Mouse (Mus musculus) MEL (cell line): ENCODE results near the gene Armc6.

Source experiments
- BHLHE40 ChIP-seq: IDR thresholded peaks from 2 replicates; pipeline ENCODE4 v1.6.1; 2012; ENCODE audit warnings: low read depth, mild to moderate bottlenecking, inconsistent platforms, low read length, improper control_type of control experiment, borderline replicate concordance
- CTCF ChIP-seq, 3 experiments: IDR thresholded peaks in 2 of 3; conservative IDR thresholded peaks in 1 of 3; 2 replicates each; pipeline ENCODE4 v1.5.1; 2011 to 2012; ENCODE audit warnings: low read length in 3 of 3, low read depth in 2 of 3, mild to moderate bottlenecking in 2 of 3, improper control_type of control experiment in 1 of 3, inconsistent platforms in 1 of 3, mixed read lengths in 1 of 3, moderate library complexity in 1 of 3; ENCODE audit not compliant: control insufficient read depth in 1 of 3, insufficient read depth in 1 of 3, poor library complexity in 1 of 3, severe bottlenecking in 1 of 3
- ELF1 ChIP-seq: IDR thresholded peaks from 2 replicates; pipeline ENCODE4 v1.6.1; 2014; ENCODE audit warnings: low read depth, mild to moderate bottlenecking, inconsistent platforms, low read length, improper control_type of control experiment, moderate library complexity
- EP300 ChIP-seq, 2 experiments: IDR thresholded peaks; 2 replicates each; pipeline ENCODE4 v1.6.1; 2011; ENCODE audit warnings: improper control_type of control experiment in 2 of 2, low read length in 2 of 2, low read depth in 1 of 2, mild to moderate bottlenecking in 1 of 2
- HCFC1 ChIP-seq: IDR thresholded peaks from 2 replicates; pipeline ENCODE4 v1.6.1; 2012; ENCODE audit warnings: low read depth, mild to moderate bottlenecking, inconsistent platforms, low read length, improper control_type of control experiment, moderate library complexity
- KAT2A ChIP-seq: conservative IDR thresholded peaks from 2 replicates; pipeline ENCODE4 v1.6.1; 2012; ENCODE audit warnings: low read depth, low read length, improper control_type of control experiment, inconsistent platforms
- POLR2A ChIP-seq, 2 experiments: IDR thresholded peaks; 2 replicates each; pipeline ENCODE4 v1.6.1; 2011 to 2012; ENCODE audit warnings: low read length in 2 of 2, mild to moderate bottlenecking in 2 of 2, control low read depth in 1 of 2, improper control_type of control experiment in 1 of 2, low read depth in 1 of 2, moderate library complexity in 1 of 2; ENCODE audit not compliant: control insufficient read depth in 1 of 2, insufficient read depth in 1 of 2, poor library complexity in 1 of 2
- RAD21 ChIP-seq: IDR thresholded peaks from 2 replicates; pipeline ENCODE4 v1.6.1; 2011; ENCODE audit warnings: mild to moderate bottlenecking, low read depth, low read length, improper control_type of control experiment
- USF1 ChIP-seq: IDR thresholded peaks from 2 replicates; pipeline ENCODE4 v1.6.1; 2014; ENCODE audit warnings: low read depth, mild to moderate bottlenecking, inconsistent platforms, low read length, improper control_type of control experiment, moderate library complexity
- USF2 ChIP-seq, 2 experiments: IDR thresholded peaks; 2 replicates each; pipeline ENCODE4 v1.6.1; 2011 to 2012; ENCODE audit warnings: improper control_type of control experiment in 2 of 2, low read length in 2 of 2, borderline replicate concordance in 1 of 2, inconsistent platforms in 1 of 2, low read depth in 1 of 2, mild to moderate bottlenecking in 1 of 2; ENCODE audit not compliant: insufficient read depth in 1 of 2
- ZKSCAN1 ChIP-seq: IDR thresholded peaks from 2 replicates; pipeline ENCODE4 v1.6.1; 2012; ENCODE audit warnings: low read depth, mild to moderate bottlenecking, inconsistent platforms, low read length, improper control_type of control experiment, moderate library complexity

DNA sequence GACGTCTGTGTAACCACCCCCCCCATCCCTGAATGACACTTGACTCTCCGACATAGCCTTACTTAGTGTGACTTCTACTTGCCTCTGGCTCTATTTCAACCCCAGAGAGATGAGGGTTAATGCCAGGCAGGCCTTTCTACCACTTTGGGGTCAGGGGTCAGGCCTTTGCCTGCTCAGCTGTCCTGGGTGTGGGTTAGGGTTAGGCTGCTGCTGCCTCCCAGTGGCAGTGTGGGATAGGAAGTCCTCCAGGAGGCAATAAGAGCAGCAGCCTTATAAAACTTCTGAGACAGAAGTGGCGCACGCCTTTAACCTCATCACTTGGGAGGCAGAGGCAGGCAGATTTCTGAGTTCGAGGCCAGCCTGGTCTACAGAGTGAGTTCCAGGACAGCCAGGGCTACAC, 6.4 kb upstream of the Armc6 start:
- no peak for TF ChIP-seq KAT2A
- peak in 2 of 3 experiments; percentile 25 to 34; a peak in 3 of 6 replicates for TF ChIP-seq CTCF (IDR thresholded peaks at IDR 0.05 in 2 of 3, conservative IDR thresholded peaks at IDR 0.05 in 1 of 3; ENCODE audit: control insufficient read depth in 1 of 3, insufficient read depth in 1 of 3, low read depth in 2 of 3, low read length in 3 of 3, poor library complexity in 1 of 3, severe bottlenecking in 1 of 3)
- TF ChIP-seq USF2 (IDR thresholded peaks at IDR 0.05; ENCODE audit: borderline replicate concordance in 1 of 2, insufficient read depth in 1 of 2, low read depth in 1 of 2, low read length in 2 of 2) = no peak
- TF ChIP-seq EP300 (IDR thresholded peaks at IDR 0.05; ENCODE audit: low read depth in 1 of 2, low read length in 2 of 2) = no peak
- no peak for TF ChIP-seq POLR2A (IDR thresholded peaks at IDR 0.05; ENCODE audit: control insufficient read depth in 1 of 2, insufficient read depth in 1 of 2, low read depth in 1 of 2, low read length in 2 of 2, poor library complexity in 1 of 2)
- TF ChIP-seq ZKSCAN1 = no peak
- no peak for TF ChIP-seq HCFC1
- TF ChIP-seq RAD21 = no peak
- no peak for TF ChIP-seq USF1
- no peak for TF ChIP-seq ELF1
- TF ChIP-seq BHLHE40 = no peak
